Mouse (Mus musculus) liver, postnatal 0 days (tissue): ENCODE measurements around the gene Olfr78. TPM values are rescaled to one million over a fixed set of nuclear protein-coding genes. Genes with fewer than 3 reads are reported as not detected.

ENCODE experiments used
- ATAC-seq: fragments of 200-750 bp; cut with Nextera tagmentation; 2 replicates; pipeline ENCODE4 v1.8.0; 2017; ENCODE audit warnings: mild to moderate bottlenecking, moderate library complexity
- DNase-seq: peaks from one replicate; pipeline ENCODE4 v3.0.0-alpha.2; 2016
- H3K27ac ChIP-seq: fragments of 300-500 bp; sonication (generic); 2 replicates; pipeline ENCODE4 v1.5.1; 2014; ENCODE audit warnings: antibody characterized with exemption, moderate library complexity, mild to moderate bottlenecking, low read depth
- H3K27me3 ChIP-seq: fragments of 300-500 bp; sonication (generic); 2 replicates; pipeline ENCODE4 v1.6.1; 2014; ENCODE audit warnings: low read length, control low read depth, mixed read lengths; ENCODE audit not compliant: insufficient read depth
- H3K36me3 ChIP-seq: fragments of 300-500 bp; sonication (generic); replicated peaks from 2 replicates; pipeline ENCODE4 v1.6.1; 2014; ENCODE audit warnings: mild to moderate bottlenecking, control low read depth, low read length, moderate library complexity, mixed read lengths; ENCODE audit not compliant: insufficient read depth
- H3K4me1 ChIP-seq: fragments of 300-500 bp; sonication (generic); 2 replicates; pipeline ENCODE4 v1.6.1; 2014; ENCODE audit warnings: antibody characterized with exemption, mild to moderate bottlenecking, control low read depth; ENCODE audit not compliant: insufficient read depth
- H3K4me2 ChIP-seq: fragments of 300-500 bp; sonication (generic); 2 replicates; pipeline ENCODE4 v1.6.1; 2014; ENCODE audit warnings: low read depth, mild to moderate bottlenecking, low read length, moderate library complexity, mixed read lengths
- H3K4me3 ChIP-seq: fragments of 300-500 bp; sonication (generic); 2 replicates; pipeline ENCODE4 v1.5.1; 2014; ENCODE audit warnings: low read depth, low read length
- H3K9ac ChIP-seq: fragments of 300-500 bp; sonication (generic); replicated peaks from 2 replicates; pipeline ENCODE4 v1.6.1; 2014; ENCODE audit warnings: mild to moderate bottlenecking, moderate library complexity
- H3K9me3 ChIP-seq: fragments of 300-500 bp; sonication (generic); 2 replicates; pipeline ENCODE4 v1.6.1; 2016; ENCODE audit warnings: mild to moderate bottlenecking, control low read depth, low read length, mixed read lengths
- CTCF ChIP-seq: sonication (generic); IDR thresholded peaks from 2 replicates; pipeline ENCODE4 v1.5.1; 2016; ENCODE audit warnings: antibody characterized with exemption, low read depth
- EP300 ChIP-seq: IDR thresholded peaks from 2 replicates; pipeline ENCODE4 v1.6.1; 2016; ENCODE audit warnings: antibody characterized with exemption, low read depth, mild to moderate bottlenecking
- WGBS: fragments of 180-500 bp; shearing (Covaris S2); extraction: QIAGEN DNeasy Blood & Tissue Kit; methylation state at CpG from one replicate; pipeline ENCODE4 v1.1.7; 2014; ENCODE audit not compliant: insufficient replicate concordance; 5-methylcytosine and 5-hydroxymethylcytosine counted together
- polyA plus RNA-seq: library from polyadenylated mRNA; unstranded; fragments of >200 nt; fragmentation: Nextera tagmentation; extraction: Ambion mirVana; gene quantifications from 2 replicates; pipeline ENCODE4 v1.2.1, GENCODE M21; 2015

Gene Olfr78
- polyA plus RNA-seq, 1 experiment from 2014 or later, result not detected

DNA sequence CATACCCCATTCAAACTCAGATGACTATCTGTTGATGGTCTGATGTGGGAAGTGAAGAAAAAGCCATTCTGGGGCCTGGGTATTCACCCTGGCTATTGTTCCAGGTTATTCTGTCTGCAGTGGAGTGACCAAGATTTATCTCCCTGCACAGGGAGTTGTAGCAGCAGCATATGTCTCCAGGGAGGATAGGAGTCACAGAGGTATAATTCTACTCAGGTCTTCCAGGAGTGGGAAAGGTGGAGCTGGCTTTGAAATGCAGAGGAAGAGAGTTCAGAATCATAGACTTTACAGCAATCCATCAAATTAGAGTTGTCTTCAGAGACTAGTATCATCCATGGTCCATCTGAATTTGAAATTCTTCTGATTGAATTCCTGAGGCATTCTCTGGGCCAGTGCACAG lies 31.9 kb downstream of the Olfr78 start, which contains the start of gene Olfr559:
TSS of gene Olfr559 (minus strand) at position 101 of the 400 bp plus-strand sequence.
- no peak within 1 kb of the TSS for H3K4me2 ChIP-seq
- H3K27me3 ChIP-seq, result no peaks in the 10 kb centered on the region
- no peaks in the 10 kb centered on the region for H3K36me3 ChIP-seq
- TF ChIP-seq CTCF, result no peak
- TF ChIP-seq EP300, result no peak
- no peaks in the 10 kb centered on the region for H3K9me3 ChIP-seq
- H3K4me1 ChIP-seq, result no peaks in the 10 kb centered on the region
- ATAC-seq (no peak), DNase-seq (no peak)
- no peak within 1 kb of the TSS for H3K4me3 ChIP-seq
- no peak within 1 kb of the TSS for H3K27ac ChIP-seq
- no peak within 1 kb of the TSS for H3K9ac ChIP-seq

DNA sequence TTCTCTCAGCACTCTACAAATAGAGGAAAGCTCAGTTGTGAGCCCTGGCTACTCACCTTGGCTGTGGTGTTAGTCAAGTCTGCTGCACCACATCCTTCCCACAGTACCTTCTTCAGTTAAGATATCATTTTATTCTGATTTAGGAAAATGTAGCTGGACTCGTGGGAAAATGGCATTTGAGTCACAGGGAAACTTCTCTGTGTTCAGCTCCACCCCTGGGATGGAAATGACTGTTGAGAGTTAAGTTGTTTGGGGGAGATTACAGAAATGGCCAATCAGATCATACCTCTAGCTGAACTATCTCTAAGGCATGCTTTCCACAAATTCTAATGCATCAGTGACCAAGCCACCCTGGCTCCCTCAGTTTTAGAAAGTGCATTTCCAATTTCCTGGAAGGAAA lies 40.3 kb downstream of the Olfr78 start, which contains the start of gene Olfr33:
TSS of gene Olfr33 (minus strand) at position 101 of the 400 bp plus-strand sequence.
- 22% methylated on average over 1 of the region's 1 CpGs for WGBS
- no peak for TF ChIP-seq EP300
- TF ChIP-seq CTCF, result no peak
- Histone ChIP-seq H3K4me1 (no peaks in the 10 kb centered on the region), H3K9ac (no peak within 1 kb of the TSS), H3K36me3 (no peaks in the 10 kb centered on the region), H3K27ac (no peak within 1 kb of the TSS), H3K4me3 (no peak within 1 kb of the TSS), H3K27me3 (no peaks in the 10 kb centered on the region), H3K4me2 (no peak within 1 kb of the TSS), H3K9me3 (no peaks in the 10 kb centered on the region)
- ATAC-seq, result no peak
- DNase-seq, result no peak

DNA sequence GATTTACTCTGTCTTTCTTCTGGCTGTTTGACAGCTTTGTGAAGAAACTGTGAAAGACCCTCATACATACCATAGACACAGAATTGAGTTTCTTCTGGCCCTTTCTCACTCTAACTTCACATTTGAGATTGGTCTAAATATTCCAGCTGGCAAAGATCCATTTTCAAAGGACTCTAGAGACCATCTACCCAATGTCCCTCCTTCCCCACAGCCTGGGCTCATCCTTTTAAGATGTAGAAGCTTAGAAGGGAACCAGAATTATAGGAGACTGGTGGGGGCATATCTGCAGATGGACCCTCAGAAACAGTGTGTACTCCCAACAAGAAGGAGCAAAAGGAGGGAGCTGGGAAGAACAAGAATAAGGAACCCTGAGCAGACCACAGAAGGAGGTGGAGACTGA lies 57.4 kb downstream of the Olfr78 start, which contains the start of gene Olfr558:
TSS of gene Olfr558 (plus strand) at position 301 of the 400 bp plus-strand sequence.
- TF ChIP-seq EP300 (no peak), CTCF (no peak)
- no peak within 1 kb of the TSS for H3K4me2 ChIP-seq

DNA sequence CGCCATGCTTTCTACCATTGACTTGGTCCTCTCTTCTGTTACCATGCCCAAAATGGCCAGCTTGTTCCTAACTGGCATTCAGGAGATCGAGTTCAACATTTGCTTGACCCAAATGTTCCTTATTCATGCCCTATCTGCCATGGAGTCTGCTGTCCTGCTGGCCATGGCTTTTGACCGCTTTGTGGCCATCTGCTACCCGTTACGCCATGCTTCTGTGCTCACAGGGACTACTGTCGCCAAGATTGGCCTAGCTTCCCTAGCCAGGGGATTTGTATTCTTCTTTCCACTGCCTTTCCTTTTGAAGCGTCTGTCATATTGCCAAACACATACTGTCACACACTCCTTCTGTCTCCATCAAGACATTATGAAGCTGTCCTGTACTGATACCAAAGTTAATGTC lies 60.8 kb downstream of the Olfr78 start:
- no peaks in the 10 kb centered on the region for H3K36me3 ChIP-seq
- no peak overlapping the region for H3K9ac ChIP-seq
- no peaks in the 10 kb centered on the region for H3K9me3 ChIP-seq
- no peak for DNase-seq
- no peak overlapping the region for H3K4me2 ChIP-seq
- TF ChIP-seq EP300 (no peak), CTCF (no peak)
- no peaks in the 10 kb centered on the region for H3K27me3 ChIP-seq
- WGBS, result 85% methylated on average over 7 of the region's 7 CpGs
- no peak for ATAC-seq
- H3K4me3 ChIP-seq, result no peak overlapping the region
- H3K4me1 ChIP-seq, result no peaks in the 10 kb centered on the region
- H3K27ac ChIP-seq, result no peak overlapping the region

More for the DNA sequence above, 57.4 kb downstream of the Olfr78 start, which contains the start of gene Olfr558:
- ATAC-seq, result no peak
- H3K27me3 ChIP-seq, result no peaks in the 10 kb centered on the region
- H3K9ac ChIP-seq, result no peak within 1 kb of the TSS
- H3K36me3 ChIP-seq, result no peaks in the 10 kb centered on the region
- H3K9me3 ChIP-seq, result no peaks in the 10 kb centered on the region
- H3K4me1 ChIP-seq, result no peaks in the 10 kb centered on the region
- H3K4me3 ChIP-seq, result no peak within 1 kb of the TSS
- H3K27ac ChIP-seq, result no peak within 1 kb of the TSS
- DNase-seq, result no peak

DNA sequence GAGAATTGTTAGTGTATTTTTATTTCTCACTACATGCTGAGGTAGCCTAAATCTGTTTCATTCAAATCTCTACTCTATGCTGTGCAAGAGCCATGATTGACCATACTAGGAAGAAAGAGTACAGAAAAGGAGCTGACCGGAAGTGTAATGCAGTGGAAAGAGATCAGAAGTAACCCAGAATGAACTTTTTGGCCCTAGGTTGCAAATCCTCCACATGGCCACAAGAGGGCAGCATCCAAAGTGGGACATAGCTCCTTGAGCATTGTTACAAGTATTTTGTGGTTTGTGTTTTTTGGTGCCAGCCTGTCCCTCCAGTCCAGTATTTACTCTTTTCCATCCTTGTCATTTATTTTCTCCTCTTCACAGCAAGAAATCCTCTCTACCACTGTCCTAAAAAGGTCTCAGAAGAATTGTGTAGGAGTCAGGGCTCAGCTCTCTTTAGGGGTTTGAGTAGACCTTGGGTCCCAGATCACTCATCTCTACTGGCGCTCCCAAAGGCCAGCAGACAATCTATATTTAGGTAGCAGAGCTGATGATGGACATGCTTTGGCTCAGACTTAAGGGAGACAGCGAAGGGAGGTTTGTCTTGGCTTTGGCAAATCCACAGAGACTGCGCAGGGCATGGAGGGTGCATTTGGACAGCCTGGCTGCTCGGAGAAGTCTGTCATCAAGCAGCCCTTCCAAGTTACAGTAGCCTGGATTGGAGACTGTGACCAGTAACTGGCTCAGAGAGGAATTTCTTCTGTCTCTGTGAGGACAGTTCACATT lies 63.7 kb downstream of the Olfr78 start, which contains the start of gene Olfr557:
TSS of gene Olfr557 (plus strand) at position 553 of the 768 bp plus-strand sequence.
- Histone ChIP-seq H3K4me3 (no peak within 1 kb of the TSS), H3K4me1 (no peaks in the 10 kb centered on the region), H3K27me3 (no peaks in the 10 kb centered on the region), H3K36me3 (no peaks in the 10 kb centered on the region), H3K9me3 (peaks cover 2% of the 10 kb centered on the region; the same call in 1 of the 2 replicates), H3K9ac (no peak within 1 kb of the TSS), H3K27ac (no peak within 1 kb of the TSS), H3K4me2 (no peak within 1 kb of the TSS)
- 65% methylated on average over 5 of the region's 5 CpGs for WGBS
- TF ChIP-seq EP300, result no peak
- peak; percentile 82 for TF ChIP-seq CTCF
- DNase-seq (peak; percentile 36), ATAC-seq (no peak)

Other genes with a start within 250 kb of the Olfr78 start
- not detected in 2 replicates for gene Olfr547, start 224.7 kb downstream of the Olfr78 start, polyA plus RNA-seq
- gene Olfr548-ps1, start 218.6 kb downstream of the Olfr78 start, polyA plus RNA-seq, result not detected in 2 replicates
- gene Olfr549, start 209.6 kb downstream of the Olfr78 start, polyA plus RNA-seq, result not detected in 2 replicates
- 0.42 and 0.64 TPM in 2 replicates for gene Trim21, start 194.0 kb downstream of the Olfr78 start, polyA plus RNA-seq
- not detected in 2 replicates for gene Olfr550, start 188.0 kb downstream of the Olfr78 start, polyA plus RNA-seq
- not detected in 2 replicates for gene Olfr551, start 167.6 kb downstream of the Olfr78 start, polyA plus RNA-seq
- not detected in 2 replicates for gene Olfr552, start 161.7 kb downstream of the Olfr78 start, polyA plus RNA-seq
- gene Olfr553, start 141.3 kb downstream of the Olfr78 start, polyA plus RNA-seq, result not detected in 2 replicates
- not detected in 2 replicates for gene Olfr554, start 121.0 kb downstream of the Olfr78 start, polyA plus RNA-seq
- gene Olfr555, start 100.6 kb downstream of the Olfr78 start, polyA plus RNA-seq, result not detected in 2 replicates
- gene Olfr556, start 94.6 kb downstream of the Olfr78 start, polyA plus RNA-seq, result not detected in 2 replicates
- 1.4 and 1.7 TPM in 2 replicates for gene Trim68, start 72.1 kb downstream of the Olfr78 start, polyA plus RNA-seq
- not detected in 2 replicates for gene Olfr557, start 63.6 kb downstream of the Olfr78 start, polyA plus RNA-seq
- gene Olfr558, start 57.3 kb downstream of the Olfr78 start, polyA plus RNA-seq, result 0.04 TPM in 1 of 2 replicates, not detected in the other
- gene Olfr33, start 40.4 kb downstream of the Olfr78 start, polyA plus RNA-seq, result not detected in 2 replicates
- gene Olfr559, start 32.0 kb downstream of the Olfr78 start, polyA plus RNA-seq, result not detected in 2 replicates
- not detected in 2 replicates for gene Olfr560, start 105 bp downstream of the Olfr78 start, polyA plus RNA-seq
- gene Olfr561, start 11.8 kb upstream of the Olfr78 start, polyA plus RNA-seq, result not detected in 2 replicates
- gene Olfr564, start 44.0 kb upstream of the Olfr78 start, polyA plus RNA-seq, result not detected in 2 replicates
- gene Olfr566, start 99.3 kb upstream of the Olfr78 start, polyA plus RNA-seq, result not detected in 2 replicates
- not detected in 2 replicates for gene Olfr568, start 117.7 kb upstream of the Olfr78 start, polyA plus RNA-seq
- gene Olfr569, start 131.4 kb upstream of the Olfr78 start, polyA plus RNA-seq, result not detected in 2 replicates
- not detected in 2 replicates for gene Olfr570, start 135.1 kb upstream of the Olfr78 start, polyA plus RNA-seq
- not detected in 2 replicates for gene Olfr571, start 158.1 kb upstream of the Olfr78 start, polyA plus RNA-seq
- not detected in 2 replicates for gene Olfr572, start 164.9 kb upstream of the Olfr78 start, polyA plus RNA-seq
- not detected in 2 replicates for gene Olfr573-ps1, start 183.1 kb upstream of the Olfr78 start, polyA plus RNA-seq
- gene Olfr574, start 189.0 kb upstream of the Olfr78 start, polyA plus RNA-seq, result not detected in 2 replicates
- gene Olfr575, start 199.3 kb upstream of the Olfr78 start, polyA plus RNA-seq, result not detected in 2 replicates
- gene Olfr576, start 203.2 kb upstream of the Olfr78 start, polyA plus RNA-seq, result not detected in 2 replicates
- not detected in 2 replicates for gene Olfr577, start 216.5 kb upstream of the Olfr78 start, polyA plus RNA-seq
- not detected in 2 replicates for gene Olfr578, start 229.9 kb upstream of the Olfr78 start, polyA plus RNA-seq